Mouse (Mus musculus): Measurements from ENCODE around the gene Arrdc3.

DNA sequence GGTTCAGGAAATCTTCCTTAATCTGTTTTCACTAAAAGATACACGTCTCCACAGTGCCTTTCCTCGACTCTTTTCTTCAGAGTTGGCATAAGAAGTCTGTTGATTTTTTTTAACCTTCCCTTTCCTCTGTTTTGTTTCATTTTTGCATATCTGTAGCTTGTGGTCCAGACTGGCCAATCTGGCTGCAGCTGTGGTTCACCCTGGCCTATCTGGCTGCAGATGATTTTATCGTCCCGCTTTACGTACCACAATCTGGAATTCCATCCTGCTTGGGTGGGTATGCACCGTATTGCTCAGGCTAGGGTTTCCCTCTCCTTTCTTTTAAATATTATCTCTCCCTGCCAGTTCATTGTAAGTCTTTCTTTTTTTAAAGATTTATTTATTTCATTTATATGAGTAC is 37.8 kb downstream of the Arrdc3 start:
- TF ChIP-seq CTCF (IDR thresholded peaks at IDR 0.05; ENCODE audit: low read depth) = no peak
- no peak for TF ChIP-seq EP300 (optimal IDR thresholded peaks at IDR 0.05)

Data from stomach, postnatal 0 days (tissue).